Mouse (Mus musculus): Measurements from ENCODE around the gene Wdr82. TPM values are rescaled to one million over a fixed set of nuclear protein-coding genes. Genes with fewer than 3 reads are reported as not detected.

Gene Wdr82
- total RNA-seq, 2 experiments from 2014 or later, result 168 to 170 TPM

DNA sequence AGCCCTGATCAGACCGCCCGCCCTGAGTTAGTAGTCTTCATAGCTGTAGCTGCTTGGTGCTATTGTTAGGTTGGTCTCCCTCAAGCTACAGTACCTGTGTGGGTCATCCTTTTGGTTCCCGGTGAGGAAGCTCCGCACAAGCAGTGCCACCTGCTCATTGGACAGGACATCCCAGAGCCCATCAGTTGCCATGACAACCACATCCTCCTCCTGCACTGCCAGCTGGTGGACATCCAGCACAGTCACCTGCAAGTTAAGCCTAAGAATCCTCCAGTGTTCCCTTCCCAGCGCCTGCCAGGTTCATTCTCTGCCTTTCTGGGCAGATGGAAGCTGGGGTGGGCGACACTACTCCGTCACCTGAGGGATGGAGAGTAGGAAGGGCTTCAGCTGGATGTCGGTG lies 25.0 kb downstream of the Wdr82 start:
- peak; percentile 47 for DNase-seq
- intact Hi-C loops (cut with DNase I), result no loop called here

DNA sequence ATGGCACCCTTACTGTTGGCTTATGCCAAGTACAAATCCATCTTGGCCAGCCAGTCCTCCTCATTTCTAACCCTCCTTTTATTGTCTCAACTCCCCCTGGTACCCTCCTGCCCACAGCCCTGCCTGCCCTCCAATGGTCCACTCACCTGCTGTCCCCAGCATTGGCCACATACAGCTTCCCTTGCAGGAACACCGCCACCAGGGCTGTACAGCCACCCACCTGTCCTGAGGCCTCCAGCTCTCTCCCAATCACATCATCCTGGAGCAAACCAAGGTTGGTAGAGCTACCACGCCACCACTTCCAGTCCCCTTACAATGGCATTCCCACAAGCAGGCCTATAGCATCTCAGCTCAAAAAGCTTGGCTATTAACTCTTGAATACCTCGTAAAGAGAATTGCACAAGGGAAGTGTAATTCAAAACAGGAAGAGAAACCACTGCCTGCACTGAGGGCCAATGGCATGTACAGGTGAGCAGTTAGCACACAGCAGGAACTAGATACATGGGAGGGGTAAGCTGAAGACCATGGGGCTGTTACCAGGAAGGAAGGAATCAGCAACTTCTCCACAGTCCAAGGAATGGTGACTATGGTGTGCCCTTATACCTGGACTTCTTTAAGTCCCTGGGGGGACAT lies 26.5 kb downstream of the Wdr82 start:
- intact Hi-C loops (cut with DNase I), result no loop called here
- DNase-seq, result no peak

GRCm38 (mm10) chr9:106197732-106198131 lies 27.0 kb downstream of the Wdr82 start:
- intact Hi-C loops (cut with DNase I), result no loop called here
- DNase-seq, result no peak

- intact Hi-C loops (cut with DNase I), result no loop called here
- peak; percentile 68 for DNase-seq
Observed at GRCm38 (mm10) chr9:106198962-106199458, 28.3 kb downstream of the Wdr82 start.

DNA sequence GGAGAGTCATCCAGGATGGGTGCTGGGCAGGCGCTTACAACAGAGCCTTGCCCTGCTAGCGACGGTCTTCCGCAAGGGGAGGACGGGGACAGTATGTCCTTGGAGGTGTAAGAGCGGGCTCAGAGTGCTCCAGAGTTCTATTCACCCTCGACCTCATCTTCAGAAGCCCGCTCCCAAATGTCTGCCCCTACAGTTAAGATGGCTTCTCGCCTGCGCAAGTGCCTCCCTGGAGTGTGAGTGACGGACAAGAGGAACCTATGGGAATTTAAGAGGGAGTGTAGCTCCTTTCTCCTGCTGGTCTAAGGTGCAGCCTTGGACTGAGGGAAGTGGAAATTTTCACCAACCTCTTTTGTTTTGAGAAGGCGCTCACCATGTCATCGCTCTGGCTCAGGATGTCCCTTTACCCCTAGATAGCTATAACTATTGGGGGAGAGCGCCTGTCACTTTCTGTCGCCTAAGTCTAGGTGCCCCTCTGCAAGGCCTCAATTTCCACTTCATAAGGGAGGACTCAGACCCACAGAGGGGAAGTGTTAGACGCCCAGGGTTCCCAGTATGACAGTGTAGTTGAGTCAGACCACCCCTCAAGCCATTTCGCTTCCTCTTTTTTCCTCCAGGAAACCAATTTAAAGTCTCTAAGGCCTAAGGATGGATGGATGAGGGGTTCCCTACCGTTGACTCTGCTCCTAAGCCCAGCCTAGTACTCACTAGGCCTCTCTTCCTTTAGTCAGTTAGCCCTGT lies 29.0 kb downstream of the Wdr82 start, which contains the start of gene Ppm1m:
Gene Ppm1m, minus strand, starts transcription at position 212 of the 738 bp plus-strand sequence.
- intact Hi-C loops (cut with DNase I), result no loop called here
- no peak for DNase-seq

DNA sequence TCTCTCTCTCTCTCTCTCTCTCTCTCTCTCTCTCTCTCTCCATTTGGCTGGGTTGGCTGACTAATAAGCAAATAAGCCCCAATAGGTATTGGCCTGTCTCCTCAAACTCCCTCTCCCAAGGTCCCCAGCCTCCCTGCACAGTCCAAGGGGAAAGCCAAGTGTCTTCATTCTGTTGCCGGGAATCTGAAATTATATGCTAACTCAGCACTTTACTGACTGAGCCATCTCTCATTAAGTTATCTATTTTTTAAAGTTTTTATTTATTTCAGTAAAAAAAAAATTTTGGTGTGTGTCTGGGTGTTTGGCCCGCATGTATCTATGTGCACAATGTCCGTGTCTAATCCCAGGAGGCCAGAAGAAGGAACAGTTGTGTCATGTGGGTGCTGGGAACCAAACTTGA lies 31.2 kb downstream of the Wdr82 start:
- intact Hi-C loops (cut with DNase I), result no loop called here
- DNase-seq, result no peak

- peak; percentile 94 for DNase-seq
- intact Hi-C loops (cut with DNase I), result no loop called here
Observed at GRCm38 (mm10) chr9:106202819-106203636, 32.3 kb downstream of the Wdr82 start, which contains the start of gene Twf2. Gene Twf2 (plus strand): TSS chr9:106203108.

DNA sequence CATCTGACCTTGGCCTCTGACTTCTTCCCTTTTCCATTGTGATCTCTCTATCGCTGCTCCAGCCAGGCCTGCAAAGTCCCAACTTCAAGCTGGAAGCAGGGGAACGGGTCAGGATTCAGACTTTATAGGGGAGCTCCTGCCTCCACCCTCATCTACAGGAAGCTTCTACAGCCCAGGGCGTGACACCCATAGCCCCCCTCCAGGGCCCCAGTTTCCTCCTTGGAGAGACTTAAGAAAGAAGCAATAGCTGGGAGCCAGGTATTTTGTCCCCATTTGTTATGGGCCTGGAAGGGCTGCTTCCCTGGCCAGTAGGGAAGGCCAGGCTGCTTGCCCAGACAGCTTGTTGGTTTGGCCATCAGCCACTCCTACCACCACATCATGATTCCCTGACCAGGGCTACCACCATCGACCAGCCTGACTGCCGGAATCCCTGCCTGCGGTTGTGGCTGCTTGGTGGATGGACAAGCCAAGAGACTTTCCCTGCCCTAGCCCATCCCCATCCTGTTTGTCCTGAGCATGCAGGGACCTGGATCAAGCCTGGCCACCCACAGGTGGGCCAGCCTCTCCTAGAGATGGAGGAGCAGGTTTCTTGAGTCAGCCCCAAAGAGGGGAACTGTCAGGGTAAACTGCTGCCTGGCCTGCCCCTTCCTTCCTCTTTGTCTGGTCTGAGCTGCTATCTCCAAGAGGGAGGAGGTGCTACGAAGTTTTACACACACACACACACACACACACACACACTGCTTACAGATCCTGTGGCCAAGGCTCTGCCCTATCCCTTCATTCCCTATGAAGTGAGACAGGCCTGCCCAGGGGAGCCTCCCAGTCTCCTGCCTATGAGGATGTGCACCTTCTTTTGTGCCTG lies 33.5 kb downstream of the Wdr82 start:
- intact Hi-C loops (cut with DNase I), result no loop called here
- peak; percentile 62 for DNase-seq

- intact Hi-C loops (cut with DNase I), result no loop called here
- DNase-seq, result no peak
Observed at GRCm38 (mm10) chr9:106205713-106206290, 35.1 kb downstream of the Wdr82 start.

DNA sequence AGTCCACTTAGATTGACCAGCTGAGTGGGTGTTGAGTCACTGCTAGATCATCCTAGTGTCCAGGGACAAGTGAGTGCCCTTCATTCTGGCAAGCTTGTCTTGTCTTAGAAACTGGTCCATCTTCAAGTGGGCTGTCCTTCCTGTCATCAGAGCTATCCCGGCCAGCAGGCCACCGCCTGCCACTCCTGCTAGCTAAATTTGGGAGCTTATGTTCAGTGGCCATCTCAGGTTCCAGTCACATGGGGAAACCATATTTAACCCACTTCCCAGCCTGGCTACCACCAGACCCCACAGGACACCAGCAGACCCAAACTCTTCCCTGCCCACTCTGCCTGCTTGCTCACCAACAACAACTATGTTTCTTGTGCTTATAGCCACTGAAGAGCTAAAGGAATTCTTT lies 35.8 kb downstream of the Wdr82 start:
- intact Hi-C loops (cut with DNase I), result no loop called here
- no peak for DNase-seq

GRCm38 (mm10) chr9:106208181-106208580 lies 37.5 kb downstream of the Wdr82 start:
- intact Hi-C loops (cut with DNase I), result no loop called here
- DNase-seq, result no peak

GRCm38 (mm10) chr9:106209954-106210353 lies 39.2 kb downstream of the Wdr82 start:
- intact Hi-C loops (cut with DNase I), result loop anchor here (5.0 to 10.0 kb wide), 2 partner anchors 67 to 215 kb away; partner anchors contain the start of gene Rpl29
- peak; percentile 42 for DNase-seq

GRCm38 (mm10) chr9:106210853-106211609 lies 40.3 kb downstream of the Wdr82 start:
- DNase-seq, result no peak
- intact Hi-C loops (cut with DNase I), result loop anchor here (5.0 to 10.0 kb wide), 2 partner anchors 66 to 214 kb away; partner anchors contain the start of gene Rpl29

DNA sequence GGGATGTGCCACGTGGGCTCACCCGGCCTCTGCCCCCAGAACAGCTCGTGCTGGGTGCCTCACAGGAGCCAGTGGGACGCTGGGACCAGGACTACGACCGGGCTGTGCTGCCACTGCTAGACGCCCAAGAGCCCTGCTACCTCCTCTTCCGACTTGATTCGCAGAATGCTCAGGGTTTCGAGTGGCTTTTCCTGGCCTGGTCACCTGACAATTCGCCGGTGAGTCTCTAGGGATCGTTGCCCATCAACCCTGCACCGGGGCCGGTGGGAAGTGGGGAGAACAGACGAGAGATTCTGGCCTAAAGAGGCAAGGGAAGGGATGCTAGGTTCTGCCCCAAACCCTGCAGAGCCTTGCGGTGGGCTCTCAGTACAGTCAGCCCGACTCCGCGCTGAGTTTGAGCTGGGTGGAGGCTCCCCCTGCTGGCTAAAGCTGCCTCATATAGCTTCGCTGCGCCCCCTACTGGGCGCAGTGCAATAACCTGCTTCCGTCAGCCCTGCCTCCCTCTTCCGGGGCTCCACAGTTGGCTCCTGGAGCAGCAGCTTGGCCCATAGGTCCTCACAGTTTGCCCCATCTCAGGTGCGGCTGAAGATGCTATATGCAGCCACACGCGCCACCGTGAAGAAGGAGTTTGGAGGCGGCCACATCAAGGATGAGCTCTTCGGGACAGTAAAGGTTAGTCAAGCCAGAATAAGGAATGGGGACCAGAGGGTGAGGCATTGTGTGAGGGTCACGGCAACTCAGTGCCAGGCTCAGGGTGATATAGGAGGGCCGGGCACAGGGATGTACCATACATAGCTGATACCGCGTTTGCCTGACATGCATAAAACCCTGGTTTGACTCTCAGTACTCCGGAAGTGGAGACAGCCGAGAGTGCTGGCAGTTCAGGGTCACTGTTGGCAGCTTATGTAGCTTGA lies 41.2 kb downstream of the Wdr82 start:
- intact Hi-C loops (cut with DNase I), result loop anchor here (5.0 to 10.0 kb wide), 2 partner anchors 65 to 213 kb away; partner anchors contain the start of gene Rpl29

GRCm38 (mm10) chr9:106212594-106212981 lies 41.9 kb downstream of the Wdr82 start:
- DNase-seq, result no peak
- intact Hi-C loops (cut with DNase I), result loop anchor here (5.0 to 10.0 kb wide), 2 partner anchors 65 to 212 kb away; partner anchors contain the start of gene Rpl29

More for the DNA sequence above, 41.2 kb downstream of the Wdr82 start:
- peak; percentile 93 for DNase-seq

- DNase-seq, result no peak
- intact Hi-C loops (cut with DNase I), result loop anchor here (10.0 kb wide), 1 partner anchor 209 kb away; the partner anchor contains the start of gene Rpl29
Observed at GRCm38 (mm10) chr9:106215341-106216125, 44.8 kb downstream of the Wdr82 start.

DNA sequence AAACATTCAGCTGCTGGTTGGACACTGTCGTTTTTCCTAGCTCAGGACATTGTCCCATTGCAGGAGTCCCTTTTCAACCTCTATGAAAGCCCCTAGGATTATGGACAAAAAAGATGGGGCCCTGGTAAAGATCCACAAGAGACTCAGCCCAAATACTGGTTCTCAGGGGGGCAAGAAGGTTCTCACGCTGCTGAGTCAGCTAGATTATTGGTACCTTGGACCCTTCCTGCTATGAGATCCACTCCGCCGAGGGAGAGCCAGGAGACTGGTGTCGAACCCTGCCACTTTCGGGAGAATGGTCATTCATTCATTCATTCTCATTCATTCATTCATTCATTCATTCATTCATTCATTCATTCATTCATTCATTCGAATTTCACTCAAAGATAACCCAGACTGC lies 46.2 kb downstream of the Wdr82 start:
- no peak for DNase-seq
- intact Hi-C loops (cut with DNase I), result loop anchor here (10.0 kb wide), 1 partner anchor 208 kb away; the partner anchor contains the start of gene Rpl29

Data from left cerebral cortex, postnatal 4 days (tissue).